Mouse (Mus musculus): Measurements from ENCODE around the gene Zfc3h1.

Gene Zfc3h1

DNA sequence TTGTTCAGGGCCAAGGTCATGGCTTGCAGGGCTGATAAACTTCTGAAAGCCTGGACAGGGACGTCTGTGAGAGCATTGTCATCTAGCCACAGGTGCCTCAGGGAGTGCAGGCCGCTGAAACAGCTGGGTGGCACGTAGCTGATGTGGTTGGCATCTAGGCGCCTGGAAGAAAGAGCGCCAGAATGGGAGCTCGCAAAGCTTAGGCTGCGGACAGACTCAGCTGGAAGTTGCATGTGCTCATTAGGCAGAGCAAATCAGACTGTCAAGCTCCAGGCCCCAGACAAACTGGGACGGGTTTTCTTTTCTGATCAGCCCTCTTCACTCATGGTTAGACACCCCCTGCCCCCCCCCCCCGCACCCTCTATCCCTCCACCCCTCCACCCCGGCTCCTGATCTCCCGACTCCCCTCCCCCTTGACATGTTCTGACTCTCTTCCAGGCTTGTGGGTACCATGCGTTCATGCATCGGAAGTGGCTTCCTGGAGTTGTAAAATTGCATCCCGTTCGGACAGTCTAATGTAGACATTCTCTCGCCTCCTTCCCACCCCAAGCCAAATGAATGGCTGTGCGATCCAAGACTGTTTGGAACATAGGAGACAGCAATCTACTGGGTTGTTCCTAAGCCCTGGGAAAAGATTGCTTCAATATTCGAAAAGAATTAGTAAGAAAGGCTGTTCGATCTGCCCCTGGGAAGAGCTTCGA, 93.8 kb downstream of the Zfc3h1 start:
- peak in 1 of 2 experiments; percentile 28 for DNase-seq

Data from kidney, postnatal 4 days (tissue).